Mouse (Mus musculus) monocyte, adult 5-6 weeks (primary cell): ENCODE data around the gene Rab3b. TPM values are rescaled to one million over a fixed set of nuclear protein-coding genes. Genes with fewer than 3 reads are reported as not detected.
A peak's percentile ranks its signal among the peaks of the same experiment; 100 is the strongest.

ENCODE experiments used
- ATAC-seq: fragments of 153-309, 156-312 bp; replicated peaks from 2 replicates; pipeline ENCODE4 v1.8.0; 2017; ENCODE audit warnings: mild to moderate bottlenecking; ENCODE audit not compliant: low TSS enrichment, insufficient number of reproducible peaks, severe bottlenecking, poor library complexity, low FRiP score
- total RNA-seq: library from RNA; stranded (forward); fragments of 200-1000, 200-491, 200-594 nt; gene quantifications from 3 replicates; pipeline ENCODE4 v1.2.3, GENCODE M21; 2017

Gene Rab3b
- not detected in 3 replicates for total RNA-seq

GRCm38 (mm10) chr4:108878963-108879822 is at the start of gene Rab3b:
Rab3b (plus strand) TSS chr4:108879063.
- ATAC-seq, result peak; percentile 78

GRCm38 (mm10) chr4:108830698-108831097 is 48.2 kb upstream of the Rab3b start:
- no peak for ATAC-seq

DNA sequence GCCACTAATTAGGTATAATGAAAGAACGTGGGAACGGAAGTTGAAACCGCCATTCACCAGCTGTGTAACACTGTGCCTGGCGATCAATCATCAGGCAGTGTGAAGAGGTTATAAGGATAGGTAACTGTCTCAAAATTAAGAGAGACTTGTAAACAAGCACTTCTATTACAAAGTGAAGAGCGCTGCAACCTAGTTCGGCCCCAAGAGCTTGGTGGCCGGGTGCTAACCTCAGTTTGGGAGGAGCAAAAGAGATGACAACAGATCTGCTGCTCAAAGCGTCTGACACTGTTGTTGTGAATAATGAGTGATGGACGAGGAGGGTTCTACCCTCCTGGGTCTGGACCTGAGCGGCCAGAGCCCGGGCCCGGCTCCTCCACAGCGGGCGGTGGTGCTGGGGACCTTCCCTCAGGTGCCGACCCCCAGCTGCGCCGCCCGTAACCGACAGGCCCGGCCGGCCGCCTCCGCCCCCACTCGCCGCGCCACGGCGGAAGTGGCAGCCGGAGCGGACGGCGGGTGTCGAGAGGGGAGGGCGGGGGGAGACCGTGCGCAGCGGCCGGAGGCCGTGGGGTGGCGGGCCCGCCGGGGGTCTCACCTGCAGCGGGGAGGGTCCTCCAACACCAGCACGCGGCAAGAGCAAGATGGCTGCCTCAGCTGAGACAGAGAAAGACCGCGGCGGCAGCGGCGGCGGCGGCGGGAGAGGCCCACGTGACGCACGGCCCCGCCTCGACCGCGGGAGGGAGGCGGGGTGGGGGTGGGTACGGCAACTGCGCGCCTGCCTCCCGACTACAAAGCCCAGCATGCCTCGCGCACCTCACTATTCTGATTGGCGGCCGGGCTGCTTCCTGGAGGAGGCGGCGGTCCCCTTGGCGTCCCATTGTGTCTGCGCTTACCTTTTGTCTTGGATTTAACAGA is 45.7 kb upstream of the Rab3b start, which contains the start of gene Btf3l4:
Btf3l4 (minus strand) TSS at position 699 of the 912 bp plus-strand sequence.
- peak; percentile 83 for ATAC-seq

DNA sequence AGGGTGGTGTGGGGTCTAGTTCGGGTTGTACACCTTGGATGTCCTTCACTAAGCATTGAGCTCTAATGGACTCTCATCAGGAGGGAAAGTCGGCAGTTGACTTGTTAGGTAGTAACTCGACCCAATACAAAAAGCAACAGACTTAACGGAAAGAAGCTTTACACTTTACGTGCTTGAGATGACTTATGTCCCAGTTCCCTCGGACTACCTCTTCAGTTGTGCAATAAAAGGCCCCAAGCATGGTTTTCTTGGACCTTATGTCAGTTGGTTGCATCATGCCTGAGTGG is 45.1 kb upstream of the Rab3b start:
- peak; percentile 60 for ATAC-seq

- peak; percentile 59 for ATAC-seq
Observed at GRCm38 (mm10) chr4:108834115-108834970, 44.5 kb upstream of the Rab3b start, which contains the start of gene Txndc12. Txndc12 (plus strand) TSS chr4:108834601.

- ATAC-seq, result no peak
Observed at GRCm38 (mm10) chr4:108834971-108835311, 43.9 kb upstream of the Rab3b start.

DNA sequence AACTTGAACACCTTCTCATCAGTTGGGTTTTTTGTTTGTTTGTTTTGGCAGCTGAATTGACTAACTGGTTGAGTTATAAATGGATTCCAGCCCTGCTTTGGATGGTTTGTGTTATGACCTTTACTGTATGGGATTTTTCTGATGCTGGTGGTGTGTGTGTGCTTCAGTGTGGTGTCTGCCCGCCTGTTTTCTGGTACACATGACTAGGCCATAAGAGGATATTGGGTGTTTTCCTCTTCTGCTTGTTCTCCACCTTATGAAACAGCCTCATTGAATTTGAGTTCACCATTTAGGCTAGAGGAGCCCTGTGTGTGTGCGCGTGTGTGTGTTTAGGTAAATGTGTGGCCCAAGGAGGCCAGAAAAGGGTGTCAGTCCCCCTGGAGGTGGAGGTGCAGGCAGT is 43.4 kb upstream of the Rab3b start:
- no peak for ATAC-seq

DNA sequence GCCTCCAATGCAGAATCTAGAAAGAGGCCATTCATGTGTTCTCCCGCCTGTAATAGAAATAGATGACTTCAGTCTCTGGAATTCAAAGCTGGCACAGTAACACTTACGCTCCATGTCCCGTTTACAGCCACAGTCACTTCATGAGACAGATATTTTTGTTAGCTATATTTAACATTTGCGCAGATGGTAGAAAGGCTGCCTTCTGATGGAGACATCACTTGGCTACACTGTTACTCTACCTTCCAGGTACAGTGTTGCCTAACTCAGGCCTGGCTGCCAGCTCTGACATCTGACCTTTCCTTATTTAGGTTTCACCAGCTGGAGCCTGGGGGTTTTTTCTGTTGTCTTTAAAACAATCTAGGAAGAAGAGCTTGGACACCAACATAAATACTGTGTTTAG is 40.8 kb upstream of the Rab3b start:
- ATAC-seq, result no peak

DNA sequence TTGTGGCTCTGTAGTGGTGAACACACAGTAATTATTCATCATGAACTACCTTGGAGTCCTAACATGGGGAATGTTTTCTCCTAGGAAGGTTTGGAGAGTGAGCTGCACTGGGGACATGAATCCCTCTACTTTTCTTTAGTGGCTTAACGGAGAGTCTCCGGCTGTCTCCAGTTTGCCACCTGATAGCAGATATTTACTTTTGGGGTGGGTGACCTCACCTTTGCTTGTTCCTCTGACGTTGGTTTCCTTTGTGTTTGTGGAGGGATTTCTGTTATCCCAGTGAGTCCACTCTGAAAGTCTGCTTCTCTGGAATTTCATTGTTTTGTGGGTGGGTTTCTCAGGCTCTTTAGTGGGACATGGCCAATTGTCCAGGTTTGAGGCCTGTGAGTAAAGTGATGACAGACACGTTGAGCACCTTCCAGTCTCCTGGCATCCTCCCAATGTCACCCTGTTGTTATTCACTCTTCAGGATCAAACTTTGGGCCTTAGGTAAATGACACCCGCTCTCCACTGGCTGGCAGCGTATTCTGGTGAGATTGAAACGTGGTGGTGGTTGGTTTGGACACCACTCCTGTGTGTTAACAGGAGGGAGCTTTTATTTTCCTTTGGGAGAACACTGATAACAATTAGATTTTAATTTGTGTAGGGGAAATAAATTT is 36.8 kb upstream of the Rab3b start:
- no peak for ATAC-seq

DNA sequence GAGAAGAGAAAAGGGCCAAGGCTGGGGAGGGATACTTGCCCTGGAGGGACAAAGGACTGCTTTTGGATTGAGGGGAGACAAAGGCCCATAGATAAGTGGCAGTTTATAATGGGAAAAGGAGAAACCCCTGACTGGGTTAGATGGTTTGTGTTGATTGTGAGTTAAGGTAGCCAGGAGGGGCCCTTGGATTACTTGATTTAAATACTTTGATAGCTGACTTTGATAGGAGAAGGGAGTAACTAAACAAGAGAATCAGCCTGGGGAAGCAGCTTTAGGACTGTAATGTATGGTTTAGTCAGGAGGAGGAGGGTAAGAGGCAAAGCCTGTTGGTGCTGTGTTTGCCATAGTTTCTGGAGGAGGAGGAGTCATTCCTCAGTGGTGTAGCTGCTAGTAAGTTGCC is 35.5 kb upstream of the Rab3b start:
- ATAC-seq, result no peak

- no peak for ATAC-seq
Observed at GRCm38 (mm10) chr4:108845824-108846569, 32.9 kb upstream of the Rab3b start.

- peak; percentile 90 for ATAC-seq
Observed at GRCm38 (mm10) chr4:108847715-108848504, 31.0 kb upstream of the Rab3b start, which contains the start of gene Kti12. Kti12 (plus strand) TSS chr4:108847785.

DNA sequence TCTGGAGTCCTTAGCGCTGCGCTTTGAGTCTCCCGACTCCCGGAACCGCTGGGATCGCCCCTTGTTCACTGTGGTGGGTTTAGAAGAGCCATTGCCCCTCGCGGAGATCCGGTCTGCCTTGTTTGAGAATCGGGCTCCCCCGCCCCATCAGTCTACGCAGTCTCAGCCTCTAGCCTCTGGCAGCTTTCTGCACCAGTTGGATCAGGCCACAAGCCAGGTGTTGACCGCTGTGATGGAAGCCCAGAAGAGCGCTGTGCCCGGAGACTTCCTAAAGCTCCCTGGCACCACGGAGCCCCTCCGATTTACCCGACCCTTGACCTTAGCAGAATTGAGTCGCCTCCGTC is 30.4 kb upstream of the Rab3b start, which contains the start of gene A730015C16Rik:
A730015C16Rik (minus strand) TSS at position 115 of the 344 bp plus-strand sequence.
- ATAC-seq, result no peak

DNA sequence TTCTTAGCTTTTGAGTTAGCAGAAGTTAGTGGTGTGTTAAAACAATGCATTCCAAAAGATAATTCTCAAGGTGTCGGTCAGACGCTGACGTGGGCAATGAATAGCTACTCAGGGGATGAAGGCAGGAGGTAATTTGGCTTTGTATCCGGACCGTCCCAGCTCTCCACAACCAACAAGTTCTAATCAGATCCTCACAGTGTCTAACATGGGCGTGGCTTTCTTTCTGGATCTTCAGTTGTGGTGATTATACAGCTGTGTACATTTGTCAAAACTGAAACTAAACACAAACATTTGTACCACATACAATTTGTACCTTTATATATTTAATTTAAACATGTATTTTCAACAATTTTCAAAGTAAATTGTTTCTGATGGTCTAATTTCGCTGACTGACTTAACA is 12.1 kb upstream of the Rab3b start:
- no peak for ATAC-seq

DNA sequence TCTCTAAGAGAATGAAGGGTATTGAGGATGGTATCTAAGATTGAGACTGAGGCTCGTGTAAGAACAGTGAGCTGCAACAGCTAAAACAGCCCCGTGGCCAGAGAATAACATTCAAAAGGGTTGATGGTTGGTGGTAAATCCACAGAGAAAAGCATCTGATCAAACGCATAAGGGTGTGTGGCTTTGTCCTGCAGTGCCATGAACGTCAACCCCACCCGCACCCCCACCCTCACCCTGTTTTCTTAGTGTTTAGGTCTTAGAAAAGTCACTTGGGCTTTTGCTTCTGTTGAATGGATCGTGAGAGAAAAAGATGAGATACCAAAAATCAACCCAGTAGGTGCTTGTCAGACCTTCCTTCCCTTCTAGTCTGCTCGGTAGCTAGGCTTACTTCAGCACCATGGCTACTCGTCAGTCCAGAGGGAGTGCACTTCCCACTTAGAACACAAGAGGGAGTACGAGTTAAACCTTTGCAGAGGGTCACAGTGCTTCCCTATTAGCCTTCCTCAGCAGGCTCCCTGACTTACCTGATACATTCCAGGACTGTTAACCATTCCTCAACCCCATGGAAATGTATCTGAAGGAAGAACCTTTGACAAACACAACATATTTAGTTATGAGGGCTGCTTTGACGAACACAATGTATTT is 9.0 kb upstream of the Rab3b start:
- ATAC-seq, result peak; percentile 88

DNA sequence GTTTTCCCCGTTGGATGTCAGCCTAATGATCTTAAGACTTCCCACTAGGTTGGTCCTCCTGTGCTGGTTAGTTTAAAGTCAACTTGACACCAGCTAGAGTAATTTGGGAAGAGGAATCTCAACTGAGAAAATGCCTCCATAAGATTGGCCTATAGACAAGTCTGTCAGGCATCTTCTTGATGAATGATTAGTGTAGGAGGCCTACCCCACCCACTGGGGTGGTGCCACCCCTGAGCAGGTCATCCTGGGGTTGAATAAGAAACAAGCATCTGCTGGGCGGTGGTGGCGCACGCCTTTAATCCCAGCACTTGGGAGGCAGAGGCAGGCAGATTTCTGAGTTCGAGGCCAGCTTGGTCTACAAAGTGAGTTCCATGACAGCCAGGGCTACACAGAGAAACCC is 5.1 kb upstream of the Rab3b start:
- ATAC-seq, result no peak

GRCm38 (mm10) chr4:108877901-108878300 is 962 bp upstream of the Rab3b start:
- no peak for ATAC-seq
